Mouse (Mus musculus): ENCODE results near the gene Tmbim1.

DNA sequence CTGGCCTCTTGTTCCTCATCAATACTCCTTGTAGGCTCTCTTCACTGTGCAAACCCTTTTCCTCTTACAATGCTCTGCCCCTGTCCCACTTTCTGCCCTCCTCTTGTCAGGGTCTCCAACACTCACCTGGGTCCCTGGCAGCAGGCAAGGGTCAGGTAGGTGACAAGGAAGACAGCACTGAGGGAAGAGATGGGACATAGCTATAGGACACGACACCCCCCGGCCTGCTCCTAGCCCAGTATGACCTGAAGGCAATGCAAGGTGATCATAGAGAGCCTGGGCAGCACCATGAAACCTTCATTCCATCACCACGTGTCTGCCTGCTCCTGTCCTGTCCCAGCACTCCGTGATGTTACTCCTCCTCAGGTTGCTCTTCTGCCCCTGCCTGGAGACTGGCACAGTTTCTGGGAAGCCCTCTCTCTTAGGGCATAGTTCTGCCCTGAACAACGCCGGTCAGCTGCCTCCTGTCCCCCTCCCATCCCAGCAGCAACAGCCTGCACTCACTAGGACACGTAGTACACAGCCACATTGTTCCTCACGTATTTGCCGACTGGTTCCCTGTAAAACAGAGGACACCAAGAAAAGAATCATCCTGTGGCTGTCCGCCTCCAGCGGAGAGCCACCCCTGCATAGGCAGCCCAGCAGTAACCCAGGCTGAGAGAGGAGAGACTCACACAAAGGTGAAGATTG, 12.9 kb downstream of the Tmbim1 start:
- TF ChIP-seq POLR2A (IDR thresholded peaks at IDR 0.05; ENCODE audit: borderline replicate concordance, extremely low read depth, low read depth, low read length) = no peak
- no peak for TF ChIP-seq CTCF (IDR thresholded peaks at IDR 0.05; ENCODE audit: insufficient read depth, low read length)
